Mouse (Mus musculus) liver, embryonic 14.5 days (tissue): ENCODE results near the gene Fbxw21.

Experiments used
- CTCF ChIP-seq: IDR thresholded peaks from 2 replicates; pipeline ENCODE4 v1.5.1; 2016; ENCODE audit warnings: antibody characterized with exemption, low read depth, control low read depth
- EP300 ChIP-seq: IDR thresholded peaks from 2 replicates; pipeline ENCODE4 v1.6.1; 2016; ENCODE audit warnings: antibody characterized with exemption, low read depth

GRCm38 (mm10) chr9:109093786-109094552 lies 67.9 kb downstream of the Fbxw21 start:
- no peak for TF ChIP-seq EP300
- TF ChIP-seq CTCF, result no peak
